Mouse (Mus musculus): Measurements from ENCODE around the gene Mia3.

DNA sequence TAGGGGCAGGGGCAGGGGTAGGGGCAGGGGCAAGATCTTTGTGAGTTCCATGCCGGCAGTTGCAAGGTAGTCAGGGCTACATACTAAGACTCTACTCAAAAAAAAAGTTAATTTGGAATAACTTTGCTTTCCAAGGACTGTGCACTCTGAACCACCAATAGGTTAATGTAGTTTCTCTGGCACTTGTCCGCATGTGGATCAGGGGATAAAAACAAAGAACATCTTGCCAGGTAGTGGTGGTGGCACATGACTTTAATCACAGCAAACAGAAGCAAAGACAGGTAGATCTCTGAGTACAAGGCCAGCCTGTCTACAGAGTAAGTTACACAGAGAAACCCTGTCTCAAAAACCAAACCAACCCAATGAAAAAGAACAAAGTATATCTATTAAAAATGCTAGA lies 13.3 kb upstream of the Mia3 start:
- TF ChIP-seq CTCF (IDR thresholded peaks at IDR 0.05; ENCODE audit: borderline replicate concordance, insufficient read depth, low read depth, low read length) (no peak), POLR2A (IDR thresholded peaks at IDR 0.05; ENCODE audit: borderline replicate concordance, insufficient read depth, low read length) (no peak)

Data from cerebellum, adult 2 months (tissue).